Mouse (Mus musculus): Measurements from ENCODE around the gene Olfr222. TPM values are rescaled to one million over a fixed set of nuclear protein-coding genes. Genes with fewer than 3 reads are reported as not detected.
A peak's percentile ranks its signal among the peaks of the same experiment; 100 is the strongest.
"Not testable (repeated sequence)": the region's sequence is repeated elsewhere in the genome, so short reads cannot be mapped to it uniquely, and the experiment has no call there.

Gene Olfr222
- total RNA-seq (2014; fragmentation: Nextera tagmentation) (not detected in 2 replicates), total RNA-seq (2017) (not detected in 2 replicates)

DNA sequence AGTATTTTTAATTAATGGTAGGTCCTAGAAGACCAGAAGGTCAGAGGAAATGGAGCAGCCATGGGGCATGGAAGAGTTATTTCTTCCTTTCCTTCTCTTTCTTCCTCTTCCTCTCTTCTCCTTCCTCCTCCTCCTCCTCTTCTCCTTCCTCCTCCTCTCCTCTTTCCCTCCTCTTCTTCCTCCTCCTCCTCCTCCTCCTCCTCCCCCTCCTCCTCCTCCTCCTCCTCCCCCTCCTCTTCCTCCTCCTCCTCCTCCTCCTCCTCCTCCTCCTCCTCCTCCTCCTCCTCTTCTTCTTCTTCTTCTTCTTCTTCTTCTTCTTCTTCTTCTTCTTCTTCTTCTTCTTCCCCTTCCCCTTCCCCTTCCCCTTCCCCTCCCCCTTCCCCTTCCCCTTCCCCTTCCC is at the start of gene Olfr222:
Gene Olfr222 (minus strand): TSS at position 101 of the 400 bp plus-strand sequence.
- ATAC-seq (replicated peaks; ENCODE audit: low FRiP score, low TSS enrichment, poor library complexity, severe bottlenecking), result not testable (repeated sequence)

DNA sequence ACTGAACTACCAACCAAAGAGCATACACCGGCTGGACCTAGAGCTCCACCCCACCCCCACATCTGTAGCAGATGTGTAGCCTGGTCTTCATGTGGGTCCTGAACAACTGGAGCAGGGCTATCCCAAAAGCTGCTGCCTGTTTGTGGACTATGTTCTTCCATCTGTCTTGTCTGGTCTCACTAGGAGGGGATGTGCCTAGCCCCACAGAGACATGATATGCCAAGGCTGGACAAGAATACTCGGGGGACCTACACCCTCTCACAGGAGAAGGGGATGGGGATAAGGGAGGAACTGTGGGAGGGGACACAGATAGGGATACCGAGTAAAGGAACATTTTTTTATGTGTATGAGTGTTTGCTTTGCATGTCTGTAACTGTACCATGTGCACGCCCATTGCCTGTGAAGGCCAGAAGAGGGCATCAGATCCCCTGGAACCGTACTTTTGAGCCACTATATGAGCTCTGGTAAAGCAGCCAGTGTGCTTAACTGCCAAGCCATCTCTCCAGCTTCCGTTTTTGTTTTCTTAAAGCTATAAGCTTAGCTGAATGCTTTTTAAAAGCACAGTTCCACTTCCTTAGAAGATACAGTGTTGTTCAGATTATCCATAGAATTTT is 48.1 kb upstream of the Olfr222 start:
- peak; percentile 91 for ATAC-seq (replicated peaks; ENCODE audit: low FRiP score, low TSS enrichment, poor library complexity, severe bottlenecking)

DNA sequence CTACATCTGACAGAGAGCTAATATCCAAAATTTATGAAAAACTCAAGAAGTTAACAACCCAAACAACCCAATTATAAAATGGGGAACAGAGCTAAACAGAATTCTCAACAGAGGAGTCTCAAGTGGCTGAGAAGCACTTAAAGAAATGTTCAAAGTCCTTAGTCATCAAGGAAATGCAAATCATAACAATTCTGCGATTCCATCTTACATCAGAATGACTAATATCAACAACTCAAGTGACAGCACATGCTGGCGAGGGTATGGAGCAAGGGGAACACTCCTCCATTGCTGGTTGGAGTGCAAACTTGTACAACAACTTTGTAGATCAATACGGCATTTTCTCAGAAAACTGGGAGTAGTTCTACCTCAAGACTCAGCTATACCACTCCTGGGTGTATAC is 46.2 kb upstream of the Olfr222 start:
- ATAC-seq (replicated peaks; ENCODE audit: low FRiP score, low TSS enrichment, poor library complexity, severe bottlenecking), result no peak

DNA sequence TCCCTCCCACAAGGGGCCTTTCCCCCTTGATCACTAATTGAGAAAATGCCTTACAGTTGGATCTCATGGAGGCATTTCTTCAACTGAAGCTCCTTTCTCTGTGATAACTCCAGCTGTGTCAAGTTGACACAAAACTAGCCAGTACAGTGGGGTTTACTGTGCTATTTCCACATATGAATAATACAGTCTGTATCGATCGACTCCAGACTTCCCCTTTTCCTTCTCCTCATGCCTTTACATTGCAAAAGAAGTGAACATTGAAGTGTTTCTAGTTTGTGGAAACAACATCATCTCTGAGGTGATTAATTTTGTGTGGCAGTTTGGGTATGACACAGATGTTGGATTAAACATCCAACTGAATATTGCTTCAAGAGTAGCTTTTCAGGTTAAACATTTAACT is 41.0 kb upstream of the Olfr222 start:
- ATAC-seq (replicated peaks; ENCODE audit: low FRiP score, low TSS enrichment, poor library complexity, severe bottlenecking), result not testable (repeated sequence)

DNA sequence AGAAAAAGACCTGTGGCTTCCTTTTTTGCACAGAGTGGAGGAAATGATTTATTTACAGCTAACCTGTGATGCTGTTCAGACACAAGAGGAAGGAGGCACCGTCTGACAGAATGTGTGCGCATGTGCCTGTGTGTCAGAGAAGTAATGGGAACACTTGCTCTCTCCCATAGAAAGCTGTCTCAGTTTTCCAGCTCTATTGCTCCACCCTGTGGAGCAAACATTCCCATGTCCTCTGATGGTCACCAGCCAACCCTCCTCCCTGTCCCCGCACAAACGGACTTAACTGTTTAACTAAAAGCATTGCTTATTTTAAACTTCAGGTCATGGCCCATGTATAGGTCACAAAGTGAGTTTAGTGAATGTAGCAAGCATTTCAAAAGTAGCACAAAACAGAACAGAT is 38.1 kb upstream of the Olfr222 start:
- ATAC-seq (replicated peaks; ENCODE audit: low FRiP score, low TSS enrichment, poor library complexity, severe bottlenecking), result no peak

DNA sequence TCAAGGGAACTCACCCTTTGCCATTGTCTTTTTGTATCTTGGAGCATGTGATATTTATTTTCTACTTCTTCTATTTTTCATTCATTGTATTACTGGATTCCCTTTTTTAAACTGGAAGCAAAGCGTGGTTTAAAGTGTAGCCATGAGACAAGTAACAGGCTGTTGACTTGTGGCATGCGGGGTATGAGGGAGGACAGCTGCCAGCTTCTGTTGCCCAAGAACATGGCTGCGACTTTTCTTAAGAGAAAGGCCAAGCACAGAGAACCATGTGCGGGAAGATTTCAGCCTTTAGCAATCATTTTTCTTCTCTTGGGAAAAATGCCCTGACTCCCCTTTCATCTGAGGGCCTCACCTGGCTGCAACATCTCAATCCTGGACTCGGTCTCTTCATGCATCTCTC is 35.6 kb upstream of the Olfr222 start:
- ATAC-seq (replicated peaks; ENCODE audit: low FRiP score, low TSS enrichment, poor library complexity, severe bottlenecking), result no peak

DNA sequence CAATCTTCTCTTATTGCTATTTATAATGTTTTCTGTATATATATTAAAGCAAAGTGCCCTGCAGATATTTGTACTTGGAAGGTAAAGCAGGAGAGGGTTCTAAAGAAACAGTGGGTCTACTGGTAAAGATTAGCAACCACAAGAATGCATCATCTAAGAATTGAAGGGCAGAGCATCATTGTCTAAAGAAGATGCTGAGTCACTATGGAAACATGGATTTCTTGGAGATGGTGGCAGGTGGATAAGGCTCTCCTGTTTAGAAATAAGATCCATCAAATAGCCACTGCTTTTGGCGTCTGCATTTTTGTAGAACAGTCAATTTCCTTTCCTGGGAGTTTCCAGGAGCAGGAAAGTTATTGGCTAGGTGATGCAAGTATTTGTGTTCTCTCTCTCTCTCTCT is 26.3 kb upstream of the Olfr222 start:
- no peak for ATAC-seq (replicated peaks; ENCODE audit: low FRiP score, low TSS enrichment, poor library complexity, severe bottlenecking)

DNA sequence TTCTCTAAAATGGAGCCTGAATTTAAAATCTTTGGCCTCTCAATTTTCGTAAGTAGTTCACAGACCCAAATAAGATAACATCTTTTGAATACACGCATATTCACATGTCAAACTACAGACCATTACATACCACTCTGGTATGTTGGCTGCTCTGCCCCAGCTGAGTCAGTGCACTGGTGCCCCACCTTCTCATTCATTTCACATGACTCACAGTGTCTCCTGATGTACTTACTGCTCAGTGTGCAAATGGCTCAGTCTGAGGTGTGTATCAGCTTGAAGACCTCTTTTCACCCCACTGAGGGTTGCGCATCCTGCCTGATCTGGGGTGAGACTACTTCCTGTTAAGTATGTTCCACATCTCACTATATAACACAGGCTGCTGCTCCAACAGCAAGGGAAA is 24.8 kb upstream of the Olfr222 start:
- no peak for ATAC-seq (replicated peaks; ENCODE audit: low FRiP score, low TSS enrichment, poor library complexity, severe bottlenecking)

DNA sequence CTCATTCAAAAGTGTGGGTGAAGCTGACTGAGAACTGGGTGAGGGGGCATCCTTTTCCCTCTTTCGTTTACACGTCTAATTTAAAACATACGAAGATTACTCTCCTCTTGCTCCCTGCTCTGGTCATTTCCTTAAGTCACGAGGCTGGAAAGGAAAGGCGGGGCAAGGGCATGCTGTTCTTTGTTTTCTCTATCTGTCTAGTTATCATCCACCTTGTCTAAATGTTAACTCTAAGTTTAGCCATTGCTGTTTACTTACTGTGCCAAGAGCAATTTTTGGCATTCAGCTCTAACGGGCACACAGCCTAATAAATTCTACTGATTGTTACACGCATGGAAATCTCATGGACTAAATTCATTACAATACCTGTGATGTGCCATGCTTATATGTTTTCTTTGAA is 23.2 kb upstream of the Olfr222 start:
- no peak for ATAC-seq (replicated peaks; ENCODE audit: low FRiP score, low TSS enrichment, poor library complexity, severe bottlenecking)

DNA sequence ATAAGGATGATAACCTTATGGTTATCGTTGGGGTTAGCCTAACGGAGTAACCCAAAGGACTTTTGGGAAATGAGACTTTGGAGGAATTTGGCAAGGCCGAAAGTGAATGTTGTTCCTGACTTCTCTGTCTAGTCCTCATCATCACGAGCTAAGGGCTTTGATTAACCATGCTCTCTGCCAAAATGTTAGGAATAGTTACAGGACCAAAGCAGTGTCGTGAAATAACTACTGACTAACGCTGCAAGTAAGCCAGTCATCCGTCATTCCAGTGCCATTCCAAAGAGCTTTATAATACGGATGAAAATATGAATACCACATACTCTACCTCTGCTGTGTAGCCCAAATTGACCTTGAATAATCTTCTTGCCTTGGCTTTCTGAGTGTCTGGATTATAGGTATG is 20.9 kb upstream of the Olfr222 start:
- ATAC-seq (replicated peaks; ENCODE audit: low FRiP score, low TSS enrichment, poor library complexity, severe bottlenecking), result no peak

DNA sequence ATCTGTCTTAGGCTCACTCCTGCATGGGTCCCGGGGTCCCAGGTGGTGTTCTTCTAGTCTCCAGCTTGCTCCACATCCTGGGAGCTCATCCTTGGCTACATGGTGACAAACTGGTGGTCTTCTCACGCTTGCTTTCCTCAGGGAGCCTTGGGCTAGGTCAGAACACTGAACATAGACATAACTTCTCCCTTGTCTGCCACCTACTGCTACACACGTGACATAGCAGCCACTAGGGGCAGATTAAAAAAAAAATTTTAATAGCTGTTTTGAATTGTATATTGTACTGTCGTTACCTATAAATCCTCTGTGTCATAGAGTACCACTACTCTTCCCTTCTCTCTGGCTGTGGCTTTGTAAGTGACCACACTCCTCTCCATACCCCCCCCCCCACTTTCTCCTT is 20.1 kb upstream of the Olfr222 start:
- ATAC-seq (replicated peaks; ENCODE audit: low FRiP score, low TSS enrichment, poor library complexity, severe bottlenecking), result no peak

DNA sequence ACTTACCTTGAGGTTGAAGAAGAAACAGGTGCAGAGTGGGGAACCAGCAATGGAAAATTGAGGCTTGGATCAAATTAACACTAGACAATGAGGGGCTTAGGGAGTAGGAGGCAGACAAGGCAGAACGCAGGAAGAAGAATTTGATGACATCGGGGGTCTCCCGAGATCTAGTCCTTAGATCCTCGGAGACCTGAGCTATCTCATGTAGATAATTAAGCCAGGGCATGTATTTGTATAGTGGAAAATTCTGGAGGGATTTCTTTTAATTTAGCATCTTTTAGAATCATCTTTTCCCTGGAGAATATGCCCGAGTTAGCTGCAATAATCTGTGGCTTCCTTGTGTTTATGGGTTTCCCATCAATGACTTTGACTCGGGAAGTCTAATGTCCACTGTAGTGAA is 17.2 kb upstream of the Olfr222 start, which contains the start of gene Olfr223:
Gene Olfr223 (minus strand): TSS at position 101 of the 400 bp plus-strand sequence.
- ATAC-seq (replicated peaks; ENCODE audit: low FRiP score, low TSS enrichment, poor library complexity, severe bottlenecking), result no peak

DNA sequence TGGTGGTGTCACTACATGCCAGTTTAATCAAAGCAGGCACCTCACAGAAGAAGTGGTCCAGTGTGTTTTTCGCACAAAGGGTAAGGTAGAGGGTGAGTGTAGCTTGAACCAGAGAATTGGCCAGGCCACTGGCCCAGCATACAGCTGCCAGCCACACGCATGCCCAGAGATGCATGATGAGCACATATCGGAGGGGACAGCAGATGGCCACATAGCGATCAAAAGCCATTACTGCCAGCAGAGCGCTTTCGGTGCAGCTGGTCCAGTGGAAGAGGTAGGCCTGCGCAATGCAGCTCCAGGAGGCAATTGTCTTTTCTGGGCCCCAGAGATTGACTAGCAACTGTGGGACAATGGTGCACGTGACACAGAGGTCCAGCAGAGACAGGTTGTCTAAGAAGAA is 13.5 kb upstream of the Olfr222 start:
- ATAC-seq (replicated peaks; ENCODE audit: low FRiP score, low TSS enrichment, poor library complexity, severe bottlenecking), result no peak

DNA sequence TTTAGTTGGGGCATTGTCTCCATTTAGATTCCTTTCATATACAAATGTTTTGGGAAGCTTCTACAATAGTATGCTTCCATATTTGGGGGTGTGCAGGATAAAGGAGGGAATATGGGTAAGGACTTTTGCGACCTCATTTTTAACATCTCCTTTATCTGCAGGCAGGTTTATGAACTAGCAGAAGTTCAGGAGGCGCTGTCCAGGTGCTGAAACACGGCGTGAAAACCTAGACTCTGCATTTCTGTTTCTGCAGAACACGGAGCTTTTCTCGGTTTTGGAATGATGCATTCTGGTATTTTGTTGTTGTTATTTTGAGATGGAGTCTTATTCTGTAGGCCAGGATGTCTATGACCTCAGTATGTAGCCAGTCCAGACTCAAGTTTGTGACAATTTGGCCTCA is 8.5 kb upstream of the Olfr222 start:
- no peak for ATAC-seq (replicated peaks; ENCODE audit: low FRiP score, low TSS enrichment, poor library complexity, severe bottlenecking)

DNA sequence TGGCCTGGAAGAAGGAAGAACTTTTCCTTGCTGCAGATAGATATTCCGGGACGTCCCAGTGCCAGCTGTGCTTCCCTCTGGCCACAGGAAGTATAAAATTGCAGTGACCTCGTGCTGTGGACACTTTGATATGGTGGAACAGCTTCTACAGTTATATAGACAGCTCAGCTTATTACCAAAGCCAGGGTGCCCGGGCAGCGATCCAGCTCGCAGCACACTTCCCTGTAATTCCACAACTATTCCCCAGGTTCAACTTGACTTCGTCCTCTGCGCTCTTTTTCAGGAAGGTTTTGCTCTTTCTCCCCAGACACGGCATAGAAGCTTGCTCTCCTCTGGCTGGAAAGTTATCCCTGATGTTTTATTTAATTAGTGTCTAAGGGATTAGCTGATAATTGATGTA is 309 bp downstream of the Olfr222 start:
- no peak for ATAC-seq (replicated peaks; ENCODE audit: low FRiP score, low TSS enrichment, poor library complexity, severe bottlenecking)

DNA sequence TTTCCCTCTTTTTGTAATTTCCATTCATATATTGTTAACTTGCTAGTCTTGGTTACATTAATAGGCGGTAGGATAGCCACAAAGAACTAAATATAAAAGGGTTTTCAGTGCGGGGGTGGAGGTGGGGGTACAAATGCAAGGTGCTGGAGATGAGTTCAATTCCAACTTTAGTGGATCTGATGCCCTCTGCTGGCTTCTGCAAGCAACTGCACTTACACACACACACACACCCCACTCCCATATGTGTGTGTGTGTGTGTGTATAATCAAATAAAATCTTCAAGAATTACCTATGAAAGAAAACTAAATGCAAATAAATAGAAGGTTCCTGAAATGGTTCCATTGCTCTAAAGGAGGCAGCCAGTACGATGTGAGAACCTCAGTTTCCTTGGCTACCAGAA is 6.7 kb downstream of the Olfr222 start:
- ATAC-seq (replicated peaks; ENCODE audit: low FRiP score, low TSS enrichment, poor library complexity, severe bottlenecking), result no peak

DNA sequence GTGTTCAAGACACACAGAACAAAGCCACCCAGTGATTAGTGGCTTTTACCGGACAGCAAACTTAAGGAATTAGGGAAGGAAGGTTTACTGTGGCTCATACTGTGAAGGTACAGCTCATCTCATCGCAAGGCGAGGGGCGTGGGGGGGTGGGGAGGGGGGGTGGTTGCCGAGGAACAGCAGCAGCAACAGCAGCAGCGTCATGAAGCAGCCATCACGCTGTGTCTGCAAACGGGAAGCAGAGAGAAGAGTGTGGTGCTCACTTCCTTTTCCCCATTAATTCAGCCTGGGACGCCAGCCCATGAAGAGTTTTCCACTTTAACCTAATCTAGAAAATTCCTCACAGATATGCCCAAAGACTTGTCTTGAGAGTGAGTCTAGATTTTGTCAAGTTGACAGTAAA is 13.2 kb downstream of the Olfr222 start:
- no peak for ATAC-seq (replicated peaks; ENCODE audit: low FRiP score, low TSS enrichment, poor library complexity, severe bottlenecking)

DNA sequence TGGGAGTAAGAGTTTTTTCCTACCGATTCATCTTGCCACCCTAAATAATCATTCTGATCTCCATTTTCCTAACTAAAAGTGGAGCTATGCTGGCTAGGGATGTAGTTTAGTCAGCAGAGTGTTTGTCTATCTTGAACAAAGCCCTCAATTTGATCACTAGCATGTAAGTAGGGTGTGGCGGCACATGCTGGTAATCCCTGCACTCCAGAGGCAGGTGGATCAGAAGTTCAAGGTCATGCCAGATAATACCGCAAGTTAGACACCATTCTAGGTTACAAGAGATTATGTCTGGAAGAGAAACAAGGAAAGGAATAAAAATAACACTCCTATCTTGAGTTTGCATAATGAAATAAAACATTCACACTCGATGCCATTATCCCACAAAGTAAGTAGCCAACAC is 13.7 kb downstream of the Olfr222 start:
- ATAC-seq (replicated peaks; ENCODE audit: low FRiP score, low TSS enrichment, poor library complexity, severe bottlenecking), result no peak

DNA sequence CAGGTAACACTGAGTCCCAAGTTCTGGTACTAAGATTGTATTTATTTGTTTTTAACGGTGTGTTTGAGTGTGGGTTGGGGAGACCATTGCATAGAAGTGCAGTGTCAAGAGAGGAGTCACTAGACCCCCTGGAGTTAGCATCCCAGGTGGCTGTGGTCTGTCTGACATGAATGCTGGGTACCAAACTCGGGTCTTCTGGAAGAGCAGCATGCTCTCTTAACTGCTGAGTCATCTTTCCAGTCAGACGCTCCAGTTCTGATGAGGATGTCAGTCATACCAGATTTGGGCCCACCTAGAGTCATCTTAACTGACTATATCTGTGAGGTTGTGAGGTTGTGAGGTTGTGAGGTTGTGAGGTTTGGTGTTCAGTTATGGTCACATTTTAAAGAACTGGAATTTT is 15.1 kb downstream of the Olfr222 start:
- no peak for ATAC-seq (replicated peaks; ENCODE audit: low FRiP score, low TSS enrichment, poor library complexity, severe bottlenecking)

DNA sequence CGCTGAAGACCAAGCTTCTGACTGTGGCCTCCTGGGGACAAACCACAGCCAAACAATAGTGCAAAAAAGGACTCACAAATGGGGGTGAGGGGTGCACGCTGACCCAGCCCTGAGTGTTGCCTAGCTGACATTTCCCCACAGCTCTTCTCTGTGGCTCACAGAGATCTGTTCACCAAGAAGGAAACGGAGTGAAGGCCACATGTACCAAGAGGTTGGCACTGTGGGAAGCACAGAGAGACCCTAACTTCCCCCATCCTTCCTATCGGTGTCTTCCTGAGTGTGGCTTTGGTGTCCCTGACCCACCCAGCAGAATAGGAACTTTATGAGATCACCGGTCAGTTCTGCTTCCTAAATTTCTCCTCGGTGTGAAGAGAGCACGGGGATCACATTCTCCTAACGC is 21.5 kb downstream of the Olfr222 start:
- ATAC-seq (replicated peaks; ENCODE audit: low FRiP score, low TSS enrichment, poor library complexity, severe bottlenecking), result no peak

DNA sequence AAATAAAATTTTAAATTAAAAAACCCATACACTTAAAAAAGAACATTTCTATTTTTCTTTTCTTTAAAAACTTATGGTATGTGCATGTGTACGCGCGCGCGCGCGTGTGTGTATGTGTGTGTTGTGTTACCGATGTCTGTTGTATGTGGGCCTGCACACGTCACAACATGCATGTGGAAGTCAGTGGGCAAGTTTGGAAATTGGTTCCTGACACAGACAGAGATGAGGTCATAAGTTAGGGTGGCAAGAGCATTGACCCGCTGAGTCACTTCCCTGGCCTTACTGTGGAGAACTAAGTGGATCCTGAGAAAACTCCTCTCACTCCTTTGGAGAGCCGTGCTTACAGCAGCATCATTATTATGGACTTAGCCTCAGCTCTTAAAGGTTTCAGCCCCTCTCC is 21.9 kb downstream of the Olfr222 start:
- ATAC-seq (replicated peaks; ENCODE audit: low FRiP score, low TSS enrichment, poor library complexity, severe bottlenecking), result no peak

DNA sequence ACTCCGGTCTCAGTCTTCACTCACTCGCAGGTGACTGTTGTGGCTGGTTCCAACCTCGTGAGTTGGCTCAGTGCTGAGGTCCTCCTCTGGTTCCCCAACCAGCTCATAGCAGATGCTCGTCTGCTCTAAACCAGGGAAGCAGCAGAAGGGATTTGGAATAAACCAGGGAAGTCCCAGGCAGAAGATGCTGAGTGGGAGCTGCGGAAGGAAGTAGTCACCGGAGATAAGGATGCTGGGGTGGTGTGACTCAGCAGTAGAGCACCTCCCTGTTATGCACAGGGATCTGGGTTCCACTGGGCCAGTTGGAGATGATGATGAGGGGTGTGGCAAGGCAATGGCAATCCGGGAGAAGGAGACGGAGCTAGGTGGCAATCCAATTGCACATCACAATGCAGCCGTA is 32.0 kb downstream of the Olfr222 start:
- no peak for ATAC-seq (replicated peaks; ENCODE audit: low FRiP score, low TSS enrichment, poor library complexity, severe bottlenecking)

All from megakaryocyte-erythroid progenitor cell, adult 5-6 weeks (primary cell).